Mouse (Mus musculus) frontal cortex, postnatal 25 days (tissue): ENCODE data around the gene Ly6g6d.
"Not testable (repeated sequence)": the region's sequence is repeated elsewhere in the genome, so short reads cannot be mapped to it uniquely, and the experiment has no call there.

Source experiments
- DNase-seq, 2 experiments: peaks; one replicate each; pipeline ENCODE4 v3.0.0; 2022; ENCODE audit warnings: low spot score in 2 of 2

Gene Ly6g6d

GRCm38 (mm10) chr17:35077786-35078233 is at the start of gene Ly6g6d:
Gene Ly6g6d (minus strand): TSS chr17:35078065.
- DNase-seq = no peak

DNA sequence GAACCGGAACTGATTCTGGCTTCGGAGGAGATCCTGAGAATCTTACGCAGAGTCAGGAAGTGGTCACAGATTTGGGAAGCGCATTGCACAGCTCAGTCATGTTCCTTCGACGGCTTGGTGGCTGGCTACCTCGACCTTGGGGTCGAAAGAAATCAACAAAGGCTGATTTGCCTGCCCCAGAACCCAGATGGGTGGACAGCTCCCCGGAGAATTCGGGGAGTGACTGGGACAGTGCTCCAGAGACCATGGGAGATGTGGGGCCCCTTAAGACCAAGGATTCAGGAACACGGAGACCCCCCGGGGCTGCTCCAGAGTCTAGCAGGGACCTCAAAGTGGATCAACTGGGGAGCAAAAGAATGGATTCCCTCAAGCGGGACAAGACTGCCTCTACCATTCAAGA is 49.2 kb upstream of the Ly6g6d start:
- DNase-seq = no peak

DNA sequence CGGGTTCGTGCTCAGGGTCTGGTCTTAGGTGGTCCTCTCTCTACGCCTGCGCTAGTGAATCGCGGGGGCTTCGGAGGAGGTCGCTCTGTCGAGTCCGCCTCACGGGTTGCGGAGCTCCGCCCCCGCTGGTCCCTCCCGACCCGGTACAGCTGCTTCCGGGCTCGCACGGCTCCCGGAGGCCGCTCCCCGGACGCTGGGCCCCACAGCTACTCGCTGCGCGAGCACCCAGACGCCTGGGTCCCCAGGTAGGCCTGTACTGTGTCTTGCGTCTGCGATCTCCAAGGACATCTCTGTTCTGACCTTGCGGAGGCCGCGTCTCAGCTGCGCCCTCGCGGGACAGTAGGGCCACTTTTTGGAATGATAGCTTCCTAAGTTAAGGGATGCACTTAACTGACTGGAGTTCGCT is 48.3 kb upstream of the Ly6g6d start, which contains the start of gene D17H6S53E:
TSS of gene D17H6S53E (plus strand) at position 168 of the 406 bp plus-strand sequence.
- peak; percentile 41 to 53 for DNase-seq

DNA sequence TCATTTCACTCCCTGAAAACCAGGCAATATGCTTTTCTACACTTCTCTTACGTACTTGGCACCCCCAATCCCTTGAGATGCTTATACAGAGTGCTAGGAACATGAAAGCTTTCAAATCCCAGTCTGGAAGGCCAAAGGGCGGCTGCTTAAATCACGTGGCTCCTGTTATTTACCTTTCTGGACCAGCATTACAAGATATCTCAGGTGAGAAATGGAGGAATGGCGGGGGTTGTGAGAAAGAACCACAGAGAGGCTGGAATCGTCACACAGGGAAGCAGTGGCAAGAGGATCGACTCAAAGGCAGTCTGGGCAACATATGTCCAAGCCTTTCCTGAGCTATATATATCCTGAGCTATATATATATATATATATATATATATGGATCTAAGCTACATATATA is 47.7 kb upstream of the Ly6g6d start:
- DNase-seq = no peak

DNA sequence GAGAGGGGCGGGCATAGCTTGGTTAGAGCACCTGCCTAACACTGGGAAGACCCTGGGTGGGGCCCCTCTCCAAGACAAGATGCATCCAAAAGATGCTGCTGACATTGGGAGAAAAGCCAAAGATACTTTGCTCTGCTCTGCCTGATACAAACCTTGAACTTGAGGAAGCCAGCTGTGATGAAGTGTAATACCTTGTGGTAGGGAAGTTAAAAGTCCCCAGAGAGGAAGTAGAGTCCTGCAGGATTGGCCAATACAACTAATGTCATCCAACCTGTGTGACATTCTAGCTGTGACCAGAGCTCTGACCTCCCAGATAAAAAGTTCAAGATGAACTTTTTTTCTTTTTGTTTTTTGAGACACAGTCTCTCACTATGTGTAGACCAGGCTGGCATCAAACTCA is 47.2 kb upstream of the Ly6g6d start:
- DNase-seq = no peak

DNA sequence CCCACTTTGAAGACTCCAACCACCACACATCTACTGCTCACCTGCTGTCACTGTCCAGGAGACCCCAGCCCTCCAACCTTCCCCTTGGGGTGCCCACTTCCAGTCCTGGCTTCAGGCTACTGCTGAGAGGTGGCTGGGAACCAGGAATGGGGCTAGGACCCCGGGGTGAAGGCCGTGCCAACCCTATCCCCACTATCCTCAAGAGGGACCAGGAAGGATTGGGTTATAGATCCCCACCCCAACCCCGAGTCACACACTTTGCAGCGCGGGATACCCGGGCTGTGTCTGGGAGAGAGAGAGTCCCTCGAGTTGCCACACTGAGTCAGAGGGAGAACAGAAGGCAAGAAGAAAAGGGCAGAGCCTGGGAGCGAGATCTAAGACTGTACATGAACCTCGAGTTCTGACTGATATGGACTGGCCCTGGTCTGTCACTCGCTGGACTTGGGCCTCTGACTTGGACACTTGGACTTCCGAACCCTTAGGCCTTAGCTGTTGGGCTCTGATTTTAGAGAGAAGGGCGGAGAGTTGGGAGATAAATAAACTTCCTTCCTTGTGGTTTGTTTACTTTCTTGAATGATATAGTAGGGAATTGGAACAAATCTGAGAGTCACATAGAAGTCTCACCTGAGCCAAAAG is 46.5 kb upstream of the Ly6g6d start:
- DNase-seq = not testable (repeated sequence)

DNA sequence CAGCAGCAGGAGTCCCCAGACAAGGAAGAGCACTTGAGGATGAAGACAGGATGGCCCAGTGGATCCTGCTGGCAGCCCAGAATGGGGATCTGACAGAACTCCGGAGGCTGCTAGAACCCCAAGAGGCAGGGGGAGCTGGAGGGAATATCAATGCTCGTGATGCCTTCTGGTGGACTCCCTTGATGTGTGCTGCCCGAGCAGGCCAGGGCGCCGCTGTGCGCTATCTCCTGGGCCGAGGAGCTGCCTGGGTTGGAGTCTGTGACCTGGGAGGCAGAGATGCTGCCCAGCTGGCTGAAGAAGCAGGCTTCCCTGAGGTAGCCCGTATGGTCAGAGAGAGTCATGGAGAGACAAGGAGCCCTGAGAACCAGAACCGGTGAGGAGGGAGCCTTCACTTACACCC is 45.4 kb upstream of the Ly6g6d start:
- not testable (repeated sequence) for DNase-seq

- DNase-seq = peak; percentile 42 to 49
These were observed 44.0 kb upstream of the Ly6g6d start, which contains the start of gene Csnk2b for GRCm38 (mm10) chr17:35121871-35122303. Gene Csnk2b (minus strand): TSS chr17:35122053.

DNA sequence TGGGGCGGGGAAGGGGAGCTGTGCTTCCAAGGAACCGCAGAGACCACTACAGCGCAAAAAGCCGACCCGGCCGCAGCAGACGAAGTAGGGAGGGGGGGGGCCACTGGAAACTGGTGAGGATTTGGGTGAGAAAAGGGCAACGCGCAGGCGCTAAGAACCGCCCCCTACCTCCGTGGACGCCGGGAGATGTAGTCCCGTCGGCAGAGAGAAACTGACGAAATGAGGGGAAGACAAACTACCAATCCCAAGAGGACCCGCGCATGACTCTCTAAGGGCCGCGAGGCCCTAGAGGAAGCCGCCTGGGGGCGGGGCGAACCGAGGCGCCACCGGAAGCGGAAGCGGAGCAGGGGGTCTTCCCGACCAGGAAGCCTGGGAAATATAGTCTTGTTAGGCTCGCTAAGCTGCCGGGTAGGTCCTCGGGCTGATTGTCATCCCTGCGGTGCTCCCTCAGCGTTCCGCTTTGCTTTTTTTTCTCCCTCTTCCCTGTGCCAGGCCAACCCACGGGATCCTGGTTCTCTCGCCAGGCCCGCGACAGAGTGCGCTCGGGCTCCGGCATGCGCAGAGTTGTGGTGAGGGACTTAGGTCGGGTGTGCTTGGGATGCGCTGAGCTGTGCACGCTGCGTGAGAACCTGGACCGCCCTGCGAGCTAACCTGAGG is 43.4 kb upstream of the Ly6g6d start, which contains the start of gene Gpank1:
TSS of gene Gpank1 (plus strand) at position 313 of the 657 bp plus-strand sequence.
- peak; percentile 86 to 97 for DNase-seq

GRCm38 (mm10) chr17:35120745-35121142 is 42.9 kb upstream of the Ly6g6d start:
- DNase-seq = no peak

- DNase-seq = no peak
These were observed 37.5 kb upstream of the Ly6g6d start, which contains the start of gene Ly6g5b for GRCm38 (mm10) chr17:35115046-35116019. Gene Ly6g5b (minus strand): TSS chr17:35115428.

GRCm38 (mm10) chr17:35111774-35112173 is 33.9 kb upstream of the Ly6g6d start:
- no peak for DNase-seq

GRCm38 (mm10) chr17:35108097-35108496 is 30.2 kb upstream of the Ly6g6d start, which contains the start of gene Ly6g5c:
Gene Ly6g5c (plus strand): TSS chr17:35108279.
- no peak for DNase-seq

GRCm38 (mm10) chr17:35106522-35106921 is 28.7 kb upstream of the Ly6g6d start:
- no peak for DNase-seq

- DNase-seq = no peak
These were observed 28.0 kb upstream of the Ly6g6d start for GRCm38 (mm10) chr17:35105740-35106389.

DNA sequence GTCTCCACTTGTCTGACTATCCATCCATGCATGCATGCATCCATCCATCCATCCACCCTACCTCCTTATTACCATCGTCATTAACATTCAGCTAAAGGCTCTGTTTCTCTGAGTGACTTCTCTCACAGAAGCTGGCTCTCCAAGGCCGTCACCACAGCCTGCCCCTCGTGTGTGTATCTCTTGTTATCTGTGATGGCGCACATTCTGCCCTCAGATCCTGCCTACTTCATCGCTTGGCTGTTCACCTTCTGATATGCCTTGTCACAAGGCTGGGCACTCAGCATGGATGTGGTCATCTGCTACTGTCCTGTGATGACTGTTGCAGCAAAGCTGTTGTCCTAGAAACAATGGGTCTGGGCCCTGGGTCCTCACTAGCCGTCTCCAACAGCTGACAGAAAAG is 26.9 kb upstream of the Ly6g6d start:
- no peak for DNase-seq

- DNase-seq = no peak
These were observed 26.2 kb upstream of the Ly6g6d start for GRCm38 (mm10) chr17:35104079-35104478.

DNA sequence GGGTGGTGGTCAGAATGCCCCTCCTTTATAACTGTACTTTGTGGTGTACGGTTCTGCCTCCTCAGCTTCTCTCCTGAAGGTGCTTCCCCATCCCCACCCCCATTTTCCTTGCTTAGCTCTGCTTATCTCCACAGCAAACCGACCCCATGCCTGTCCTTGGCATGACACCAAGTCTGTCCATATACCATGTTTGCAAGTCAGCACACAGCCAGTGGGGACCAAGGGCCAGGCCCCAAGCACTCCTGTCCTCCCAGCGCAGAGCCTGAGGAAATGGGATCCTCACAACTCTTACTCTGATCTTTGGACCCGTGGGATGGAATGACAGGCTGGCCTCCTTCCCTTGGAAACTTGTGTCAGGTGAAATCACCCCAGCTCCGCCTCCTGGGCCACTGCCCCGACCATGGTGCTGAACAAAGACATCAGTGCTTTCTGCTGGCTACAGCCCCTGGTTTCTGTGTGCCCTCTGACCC is 25.4 kb upstream of the Ly6g6d start:
- DNase-seq = no peak

- no peak for DNase-seq
These were observed 24.4 kb upstream of the Ly6g6d start for GRCm38 (mm10) chr17:35102299-35102698.

DNA sequence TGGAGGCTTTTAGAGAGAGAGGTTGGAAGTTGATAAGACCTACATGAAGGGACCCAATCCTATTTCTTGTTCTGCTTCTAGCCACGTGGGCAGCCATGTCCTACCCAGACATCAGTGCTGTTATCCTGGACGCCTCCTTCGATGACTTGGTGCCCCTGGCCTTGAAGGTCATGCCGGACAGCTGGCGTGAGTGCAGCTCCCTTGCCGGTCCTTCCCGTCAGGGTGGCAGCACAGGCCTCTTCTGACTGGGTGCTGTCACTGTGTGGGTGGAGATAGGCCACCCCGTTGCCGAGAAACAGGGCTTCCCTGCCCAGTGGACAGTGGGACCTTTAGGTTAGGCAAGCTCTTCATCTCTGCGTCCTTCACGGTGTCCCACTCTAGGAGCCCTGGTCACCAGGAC is 23.3 kb upstream of the Ly6g6d start:
- DNase-seq = no peak

DNA sequence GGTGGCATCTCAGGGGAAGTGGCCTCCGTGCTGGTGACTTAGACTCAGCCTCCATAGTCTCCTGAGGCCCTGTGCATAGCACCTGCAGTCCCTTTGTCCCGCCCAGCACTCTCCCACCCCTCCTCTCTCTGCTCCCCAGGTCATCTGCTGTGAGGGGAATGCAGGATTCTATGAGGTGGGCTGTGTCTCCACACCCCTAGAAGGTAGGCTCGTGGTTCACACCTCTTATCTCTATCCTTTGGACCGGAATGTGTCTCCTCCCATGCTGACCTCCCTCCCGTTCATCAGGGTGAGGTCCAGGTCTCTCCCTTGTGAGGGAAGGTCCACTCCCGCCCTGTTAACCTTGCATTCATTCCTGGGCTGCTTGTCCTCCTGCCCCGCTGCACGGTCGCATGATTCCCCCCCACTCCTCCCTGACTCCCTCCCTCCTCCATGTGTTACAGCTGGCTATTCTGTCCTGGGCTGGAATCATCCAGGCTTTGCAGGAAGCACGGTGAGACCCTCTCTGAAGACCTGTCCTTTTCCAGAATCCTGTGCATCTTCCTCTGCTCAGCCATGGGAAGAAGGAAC is 22.4 kb upstream of the Ly6g6d start:
- no peak for DNase-seq
